Mouse (Mus musculus) adrenal gland, postnatal 4 days (tissue): ENCODE results near the gene Igf2bp2. TPM values are rescaled to one million over a fixed set of nuclear protein-coding genes. Genes with fewer than 3 reads are reported as not detected.

Experiments
- DNase-seq, 2 experiments: peaks; one replicate each; pipeline ENCODE4 v3.0.0; 2021 to 2022; ENCODE audit warnings: low spot score in 2 of 2, mixed read lengths in 2 of 2
- long read RNA-seq, 2 experiments: library from polyadenylated mRNA; stranded (forward); transcript quantifications; one replicate each; pipeline ENCODE4 v2.0.0; 2021
- total RNA-seq, 2 experiments: library from RNA; stranded (reverse); gene quantifications; 2 replicates each; pipeline ENCODE4 v1.2.3; 2021

Igf2bp2 gene
- 10 to 100 TPM; 43.7 to 50.6 TPM for total RNA-seq
- long read RNA-seq, experiment 1, transcript Igf2bp2-201 (16 exons, 3,899 nt): major isoform, 14 of 18 reads
- long read RNA-seq, experiment 1, partial matches to known transcripts: 1 of 18 reads
- long read RNA-seq, experiment 1, other reads (novel, unspliced or antisense): 3 of 18 reads
- long read RNA-seq, experiment 2, transcript Igf2bp2-201 (16 exons, 3,899 nt): major isoform, 22 of 32 reads
- long read RNA-seq, experiment 2, partial matches to known transcripts: 4 of 32 reads
- long read RNA-seq, experiment 2, other reads (novel, unspliced or antisense): 5 of 32 reads

DNA sequence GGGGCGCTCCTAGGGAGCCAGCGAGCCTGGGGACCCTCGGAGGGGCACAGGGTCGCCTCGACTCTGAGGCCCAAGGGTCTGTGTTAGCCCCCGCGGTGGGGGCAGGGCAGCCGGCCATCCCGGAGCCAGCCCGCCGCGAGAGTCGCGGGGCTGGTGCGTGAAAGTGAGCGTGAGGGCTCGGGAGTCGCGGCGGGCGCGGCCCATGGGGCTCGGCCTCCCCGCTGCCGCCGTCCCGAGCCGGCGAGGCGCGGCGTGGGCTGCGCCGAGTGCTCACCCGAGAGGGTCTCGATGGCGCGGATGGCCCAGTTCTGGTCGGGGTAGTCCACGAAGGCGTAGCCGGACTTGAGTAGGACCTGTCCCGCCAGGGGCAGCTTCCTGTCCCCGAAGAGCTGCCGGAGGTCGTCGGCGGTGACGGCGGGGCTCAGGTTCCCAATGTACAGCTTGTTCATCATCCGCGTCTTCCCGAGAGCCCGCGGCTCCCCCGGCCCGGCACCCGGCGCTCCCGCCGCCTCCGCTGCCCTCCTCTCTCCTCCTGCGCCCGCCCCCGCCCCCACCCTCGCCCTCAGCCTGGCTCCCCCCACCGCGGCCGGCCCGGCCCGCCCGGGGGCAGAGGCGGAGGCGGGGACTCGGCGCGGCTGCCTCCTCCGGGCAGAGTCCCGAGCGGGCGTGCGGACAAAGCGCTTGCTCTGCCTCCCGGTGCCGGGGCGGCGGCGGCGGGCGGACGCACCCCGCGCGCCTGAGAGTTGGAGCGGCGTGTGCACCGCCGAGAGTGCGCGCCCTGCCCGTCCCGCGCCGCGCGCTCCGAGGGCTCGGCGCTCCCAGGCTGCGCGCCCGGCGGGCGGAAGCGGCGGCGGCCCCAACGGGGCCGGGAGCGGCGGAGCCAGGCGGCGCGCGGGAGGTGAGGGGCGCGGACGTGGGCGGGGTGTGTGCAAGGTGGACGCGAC lies at the start of gene Igf2bp2:
TSS of gene Igf2bp2 (minus strand) at position 788 of the 944 bp plus-strand sequence.
- peak; percentile 48 to 50 for DNase-seq

DNA sequence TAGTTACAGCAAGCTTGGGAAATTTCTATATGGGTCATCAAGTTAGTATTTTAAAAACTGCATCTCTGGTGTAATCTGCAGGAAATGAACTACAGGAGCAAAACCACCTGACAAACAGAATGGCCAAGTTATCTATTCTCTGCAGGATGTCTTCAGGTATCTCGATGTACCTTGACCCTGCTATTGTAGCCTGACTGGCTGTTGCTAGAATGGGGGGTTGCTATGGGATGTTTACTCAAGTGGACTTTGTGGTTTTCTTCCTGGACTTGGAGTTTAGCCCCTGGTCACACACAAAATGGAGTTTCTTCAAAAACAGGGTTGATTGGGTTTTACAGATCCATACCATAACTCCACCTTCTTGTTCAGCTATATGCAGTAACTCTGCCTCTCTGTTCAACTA lies 40.4 kb upstream of the Igf2bp2 start:
- DNase-seq: no peak

DNA sequence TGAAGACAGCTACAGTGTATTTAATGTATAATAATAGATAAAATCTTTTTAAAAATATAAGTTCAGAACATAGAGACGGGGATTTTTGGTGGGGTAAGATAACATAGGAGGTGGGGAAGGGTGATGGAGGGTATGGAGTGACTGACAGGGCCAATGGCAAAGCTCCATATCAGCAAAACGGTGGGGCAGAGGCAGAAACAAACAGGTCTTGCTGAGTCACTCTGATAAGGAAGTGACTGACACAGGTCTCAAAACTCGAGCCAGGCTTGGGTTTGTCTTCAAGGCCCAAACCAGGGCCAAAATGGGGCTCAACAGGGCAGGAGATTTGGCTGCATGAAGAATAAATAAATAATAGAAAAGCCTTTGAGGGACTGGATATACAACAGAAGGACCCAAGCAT lies 38.8 kb upstream of the Igf2bp2 start:
- no peak for DNase-seq

DNA sequence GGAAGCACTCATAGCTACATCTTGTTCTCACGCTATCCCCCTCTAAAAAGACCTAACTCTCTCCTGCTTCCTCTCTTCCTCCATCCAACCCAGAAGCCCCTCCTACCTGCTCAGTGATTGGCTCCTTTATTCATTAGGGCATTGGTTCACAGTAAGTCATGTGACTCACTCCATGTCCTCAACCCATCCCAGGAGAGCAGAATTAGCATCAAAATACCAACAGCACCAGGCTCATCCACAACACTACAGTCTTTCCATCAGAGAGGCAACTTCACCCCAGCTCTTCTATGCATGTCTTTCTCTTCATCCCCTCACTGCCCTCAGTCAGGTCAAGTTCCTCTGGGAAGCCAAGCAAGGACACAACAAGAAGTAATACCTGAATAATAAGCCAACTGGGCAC lies 37.4 kb upstream of the Igf2bp2 start:
- no peak for DNase-seq

DNA sequence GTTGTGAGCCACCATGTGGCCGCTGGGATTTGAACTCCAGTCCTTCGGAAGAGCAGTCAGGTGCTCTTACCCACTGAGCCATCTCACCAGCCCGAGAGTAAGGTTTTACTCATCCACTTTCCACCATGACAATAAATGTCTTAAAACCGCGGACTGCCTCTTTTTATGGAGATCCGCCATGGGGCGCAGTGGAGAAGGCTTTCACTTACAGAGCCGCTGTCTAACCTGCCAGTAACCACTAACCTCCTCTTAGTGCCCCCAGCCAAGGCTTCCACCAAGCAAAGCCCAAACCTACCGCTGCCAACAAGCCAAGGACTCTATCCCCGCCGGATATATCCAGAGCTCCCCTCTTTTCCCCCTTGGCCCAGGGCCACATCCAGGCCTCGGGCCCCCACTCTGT lies 24.3 kb upstream of the Igf2bp2 start:
- DNase-seq: no peak

DNA sequence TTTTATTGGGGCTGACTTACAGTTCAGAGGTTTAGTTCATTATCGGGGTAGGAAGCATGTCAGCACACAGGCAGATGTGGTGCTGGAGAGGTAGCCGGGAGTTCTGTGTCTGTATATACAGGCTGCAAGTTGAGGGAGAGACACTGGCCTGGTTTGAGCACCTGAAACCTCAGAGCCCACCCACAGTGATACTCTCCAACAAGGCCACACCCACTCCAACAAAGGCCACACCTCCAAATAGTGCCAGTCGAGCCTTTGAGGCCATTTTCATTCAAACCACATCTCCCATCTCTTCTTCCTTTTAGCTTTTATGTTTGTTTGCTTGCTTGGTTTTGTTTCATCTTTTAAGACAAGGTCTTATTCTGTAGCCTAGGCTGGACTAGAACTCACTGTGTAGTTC lies 22.3 kb upstream of the Igf2bp2 start:
- DNase-seq: no peak

DNA sequence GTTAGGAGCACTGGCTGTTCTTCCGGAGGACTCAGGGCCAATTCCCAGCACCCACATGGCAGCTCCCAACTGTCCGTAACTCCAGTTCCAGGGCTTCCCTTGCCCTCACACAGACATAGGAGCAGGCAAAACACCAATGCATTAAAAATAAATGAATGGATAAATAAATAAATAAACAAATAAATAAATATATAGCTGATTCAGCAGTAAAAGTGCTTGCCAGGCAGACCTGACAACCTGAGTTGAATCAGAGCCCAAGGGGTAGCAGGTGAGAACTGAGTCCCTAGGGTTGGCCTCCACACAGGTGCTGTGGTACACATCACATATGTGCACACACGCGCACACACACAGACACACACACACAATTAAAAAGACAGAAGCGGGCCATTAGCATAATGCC lies 21.0 kb upstream of the Igf2bp2 start:
- no peak for DNase-seq

DNA sequence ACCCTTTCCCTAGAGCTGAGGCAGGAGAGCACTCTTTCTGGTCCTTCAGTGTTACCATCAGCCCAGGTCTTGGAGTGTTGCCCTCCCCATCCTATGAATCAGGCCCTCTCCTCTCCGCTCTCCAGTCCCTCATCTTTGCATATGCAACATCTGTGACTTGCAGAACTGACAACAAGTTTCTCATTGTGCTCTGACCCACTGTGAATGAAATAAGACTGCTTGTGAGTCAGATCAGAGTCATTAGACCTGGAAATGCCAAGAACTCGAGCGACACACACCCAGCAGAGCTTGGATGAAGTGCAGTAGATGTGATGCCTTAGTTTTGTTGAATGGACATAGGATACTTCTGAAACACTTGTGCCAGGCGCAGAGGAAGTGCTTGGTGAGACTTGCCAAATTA lies 19.2 kb upstream of the Igf2bp2 start:
- DNase-seq: no peak

DNA sequence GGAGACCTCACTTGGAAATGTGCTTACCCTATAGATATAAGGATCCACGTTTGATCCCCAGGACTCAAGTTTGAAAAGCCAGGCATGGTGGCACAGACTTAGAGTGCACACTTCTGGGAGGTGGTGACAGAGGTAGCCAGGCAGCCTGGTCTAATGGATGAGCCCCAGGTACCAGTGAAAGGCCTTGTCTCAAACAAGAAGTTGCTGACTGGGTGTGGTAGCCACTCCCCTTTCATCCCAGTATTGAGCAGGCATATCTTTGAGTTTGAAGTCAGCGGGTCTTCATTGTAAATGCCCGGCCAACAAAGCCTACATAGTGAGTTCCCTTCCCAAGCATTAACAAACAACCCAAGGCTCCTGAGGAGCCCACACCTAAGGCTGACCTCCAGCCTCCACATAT lies 15.7 kb upstream of the Igf2bp2 start:
- no peak for DNase-seq

DNA sequence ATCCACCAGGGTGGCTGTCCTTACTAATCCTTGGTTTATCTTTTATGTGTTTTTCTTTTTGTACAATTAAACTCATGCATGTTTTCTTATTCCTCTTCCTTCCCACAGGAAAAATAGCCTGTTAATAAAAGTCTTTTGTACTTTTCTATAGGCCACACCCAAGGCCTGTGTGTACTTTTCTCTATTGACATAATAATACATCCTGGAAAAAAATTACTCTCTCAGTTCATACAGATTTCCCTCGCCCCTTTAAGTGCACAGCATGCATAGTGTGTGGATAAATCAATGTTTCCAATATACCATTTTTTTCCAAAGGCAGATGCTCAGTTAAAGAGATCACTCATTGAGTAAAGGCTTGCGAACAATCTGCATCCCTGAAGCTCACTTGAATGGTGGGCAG lies 14.9 kb upstream of the Igf2bp2 start:
- DNase-seq: no peak

DNA sequence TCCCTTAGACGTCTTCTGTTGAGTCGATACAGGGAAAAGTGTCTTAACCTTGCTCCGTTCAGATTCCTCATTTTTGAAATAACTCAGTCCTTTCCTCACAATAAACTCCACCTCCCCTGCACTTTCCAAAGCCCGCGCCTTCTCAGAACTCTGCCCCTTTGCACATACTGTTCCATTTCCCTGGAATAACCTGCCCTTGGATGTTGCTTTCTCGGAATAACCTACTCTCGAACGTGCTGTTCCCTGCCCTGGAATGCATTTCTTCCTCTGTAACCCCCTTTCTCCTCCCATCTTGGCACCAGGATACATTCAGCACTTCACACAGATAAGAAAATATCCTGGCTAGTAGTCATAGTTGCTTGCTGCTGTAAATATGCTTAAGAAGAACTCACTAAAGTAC lies 5.6 kb upstream of the Igf2bp2 start:
- DNase-seq: no peak

DNA sequence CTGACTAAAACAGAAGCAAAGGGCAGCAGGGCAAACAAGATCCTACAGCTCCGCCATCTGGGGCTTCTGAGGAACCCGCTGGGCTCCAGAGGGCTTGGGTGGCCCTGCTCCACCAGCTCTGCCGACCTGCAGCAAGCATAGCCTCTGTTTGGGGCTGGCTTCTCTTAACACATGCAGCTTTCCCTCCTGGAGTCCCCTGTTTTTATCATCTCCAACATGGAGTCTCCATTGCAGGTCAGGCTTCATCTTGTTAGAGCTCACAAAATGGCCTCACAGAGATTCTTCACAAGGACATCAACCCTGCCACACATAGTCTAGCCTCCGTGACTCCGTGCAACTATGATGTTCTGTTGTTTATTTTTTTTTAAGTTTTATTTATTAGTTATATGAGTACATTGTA lies 2.5 kb upstream of the Igf2bp2 start:
- no peak for DNase-seq

DNA sequence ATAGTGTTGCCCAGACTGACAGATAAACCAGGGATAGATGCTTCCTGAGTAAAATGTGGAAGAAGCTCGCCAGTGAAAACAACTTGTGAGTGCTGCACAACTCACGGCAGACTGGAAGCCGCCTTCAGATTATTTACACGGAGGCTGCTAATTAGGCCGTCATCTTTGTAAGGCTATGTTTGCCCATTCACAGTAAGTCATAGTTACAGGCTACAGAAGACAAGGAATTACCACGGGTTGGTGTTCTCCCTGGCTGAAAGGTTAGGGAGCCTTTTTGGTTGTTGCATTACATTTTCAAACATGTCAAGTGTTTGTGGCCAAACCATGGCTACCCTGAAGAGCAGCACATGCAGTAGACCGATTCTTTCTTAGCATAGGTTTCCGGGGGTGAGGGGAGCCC lies 1.3 kb upstream of the Igf2bp2 start:
- no peak for DNase-seq

DNA sequence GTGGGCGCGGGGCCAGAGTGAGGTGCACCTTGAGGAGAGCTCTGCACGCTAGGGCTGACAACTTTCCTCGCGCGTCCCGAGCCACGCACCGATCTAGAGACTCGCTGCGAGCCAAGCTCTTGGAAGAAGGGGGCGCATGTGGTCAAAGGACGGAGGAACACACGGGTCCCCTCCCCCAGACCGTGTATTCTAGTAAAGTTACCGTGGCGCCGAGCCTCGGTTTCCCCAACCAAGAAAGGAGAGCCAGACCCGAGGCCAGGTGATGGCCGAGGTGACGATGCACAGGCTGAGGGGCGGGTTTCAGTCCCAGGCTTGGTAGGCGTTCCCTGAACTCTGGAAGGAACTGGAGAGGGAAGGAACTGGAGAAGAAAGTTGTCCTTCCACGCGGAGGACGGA lies 355 bp upstream of the Igf2bp2 start:
- DNase-seq: peak; percentile 5 to 14

DNA sequence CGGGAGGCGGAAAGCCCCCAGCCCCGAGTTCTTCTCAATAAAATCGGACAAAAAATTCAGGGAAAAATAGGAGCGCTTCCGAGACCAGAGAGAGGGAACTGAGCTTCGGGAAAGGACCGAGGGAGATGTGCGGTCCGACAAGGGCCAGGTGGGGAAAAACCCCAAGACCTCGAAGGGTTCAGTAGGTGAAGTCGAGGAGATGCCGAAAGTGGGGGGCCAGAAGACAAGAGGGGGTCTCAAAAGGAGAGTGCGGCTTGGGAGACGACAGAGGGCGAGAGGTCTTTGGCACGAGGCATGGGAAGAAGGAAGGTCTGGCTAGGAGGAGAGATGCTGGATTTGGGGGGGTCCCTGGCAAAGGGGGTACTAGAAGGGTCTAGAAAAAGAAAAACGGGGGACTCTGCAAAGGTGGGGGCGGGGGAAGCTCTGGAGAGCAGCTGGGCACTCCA lies 1.0 kb downstream of the Igf2bp2 start:
- DNase-seq: peak; percentile 5 to 7

DNA sequence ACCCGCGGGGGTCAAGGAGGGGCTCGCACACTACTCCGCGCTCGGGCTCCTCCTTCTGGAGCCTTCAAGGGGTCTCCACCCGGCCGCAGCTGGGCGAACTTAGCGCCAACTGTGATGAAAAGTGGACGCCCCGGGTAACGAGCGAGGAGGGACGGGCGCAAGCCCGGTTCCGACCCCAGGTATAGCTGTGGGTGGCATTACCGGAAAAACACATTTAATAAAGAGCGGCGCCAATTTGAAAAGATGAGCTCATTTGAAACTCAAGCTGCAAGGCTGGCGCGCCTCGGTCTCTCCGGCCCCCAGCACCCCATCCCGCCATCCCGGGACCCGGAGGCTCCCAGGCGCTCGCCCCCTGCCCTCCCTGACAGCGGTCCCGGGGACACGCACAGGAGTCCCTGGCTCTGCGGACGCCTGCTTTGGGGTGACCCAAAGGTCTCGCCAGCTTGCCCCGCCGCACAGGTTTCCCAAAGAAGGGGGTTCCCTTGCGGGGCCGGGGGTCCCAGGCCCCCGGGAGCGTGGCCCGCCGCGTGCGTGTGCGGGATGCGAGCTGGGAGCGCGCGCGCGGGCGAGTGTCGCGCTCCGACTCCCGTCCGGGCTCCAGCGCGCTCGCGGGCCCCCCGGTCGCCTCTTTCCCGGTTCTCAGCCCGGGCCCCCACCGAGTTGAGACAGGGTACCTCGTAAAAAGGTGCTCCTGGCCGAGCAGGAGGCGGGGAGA lies 1.6 kb downstream of the Igf2bp2 start:
- peak in 1 of 2 experiments; percentile 13 for DNase-seq

DNA sequence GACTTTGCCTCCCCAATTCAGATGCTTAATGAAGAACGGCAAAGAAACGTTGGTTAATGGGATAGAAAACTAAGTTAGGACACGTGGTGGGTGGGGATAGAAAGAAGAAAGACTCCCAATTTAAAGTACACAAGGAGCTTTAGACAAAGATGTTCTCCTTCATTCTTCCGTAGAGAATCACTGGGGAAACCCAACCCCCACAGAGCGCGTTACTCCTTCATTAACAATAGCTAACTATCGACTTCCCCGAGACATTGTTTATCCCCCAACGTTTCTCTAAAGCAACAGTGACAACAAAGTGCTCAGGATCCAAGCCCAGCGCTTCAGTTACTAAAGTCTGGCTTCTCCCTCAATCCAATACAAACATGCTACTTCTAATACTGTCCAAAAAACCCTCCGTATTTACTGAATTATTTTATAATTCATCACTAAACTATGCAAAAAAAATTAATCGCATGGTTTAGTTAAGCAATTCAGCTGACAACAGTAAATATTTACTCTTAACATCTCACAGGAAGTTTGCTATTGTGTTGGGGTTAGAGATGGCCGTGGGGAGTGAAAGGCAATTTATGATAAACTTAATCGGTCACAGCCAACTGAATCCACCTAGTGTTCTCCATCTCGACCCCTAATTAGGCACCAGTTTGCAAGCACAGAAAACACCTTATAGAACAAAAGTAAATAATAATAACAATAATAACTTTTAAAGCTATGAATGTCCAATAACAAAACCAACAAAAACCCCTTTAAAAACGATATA lies 2.5 kb downstream of the Igf2bp2 start:
- no peak for DNase-seq

DNA sequence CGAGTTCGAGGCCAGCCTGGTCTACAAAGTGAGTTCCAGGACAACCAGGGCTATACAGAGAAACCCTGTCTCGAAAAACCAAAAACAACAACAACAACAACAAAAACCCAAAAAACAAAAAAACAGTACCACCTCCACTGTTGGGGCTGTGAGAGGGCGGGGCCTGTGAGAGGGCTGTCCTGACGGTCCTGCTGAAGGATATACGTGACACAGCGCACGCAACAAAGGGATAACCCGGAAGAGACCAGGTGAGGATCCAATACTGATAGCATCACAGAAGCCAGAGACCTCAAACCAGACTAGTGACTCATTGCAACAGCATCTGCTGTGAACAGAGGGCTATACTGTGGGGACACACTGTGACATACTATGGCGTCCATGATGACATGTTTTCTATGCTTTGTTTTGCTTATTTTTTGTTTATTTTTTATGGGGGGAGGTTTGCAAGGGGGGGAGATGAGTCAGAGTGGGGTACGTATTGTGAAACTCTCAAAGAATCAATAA lies 10.1 kb downstream of the Igf2bp2 start:
- no peak for DNase-seq

DNA sequence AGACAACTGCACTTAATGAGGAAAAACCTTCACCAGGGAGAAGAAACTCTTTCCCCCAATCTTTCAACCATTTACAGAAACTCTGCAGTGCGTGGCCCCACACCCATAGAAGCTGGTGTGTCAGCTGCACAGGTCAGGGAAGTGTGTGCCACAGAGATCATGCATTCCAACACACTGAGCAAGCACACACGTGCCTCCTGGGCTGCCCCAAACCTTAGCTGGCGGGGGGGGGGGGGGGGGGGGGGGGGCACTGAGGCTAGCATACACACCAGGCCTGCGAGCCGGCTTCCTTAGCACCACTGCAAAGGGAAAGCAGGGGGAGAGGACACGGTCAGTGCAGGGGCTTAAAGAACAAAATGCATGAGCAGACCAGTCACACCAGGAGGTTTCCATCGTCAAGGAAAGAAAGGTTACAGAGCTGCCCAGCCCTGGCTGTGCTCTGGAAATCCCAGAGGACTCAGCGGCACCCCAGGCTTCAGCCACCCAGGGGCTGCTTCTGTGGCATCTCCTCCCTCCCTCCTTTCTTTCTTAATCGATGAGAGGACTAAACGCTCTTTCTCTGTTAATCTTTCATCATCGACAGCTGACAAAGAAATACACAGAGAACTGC lies 11.3 kb downstream of the Igf2bp2 start:
- DNase-seq: no peak

DNA sequence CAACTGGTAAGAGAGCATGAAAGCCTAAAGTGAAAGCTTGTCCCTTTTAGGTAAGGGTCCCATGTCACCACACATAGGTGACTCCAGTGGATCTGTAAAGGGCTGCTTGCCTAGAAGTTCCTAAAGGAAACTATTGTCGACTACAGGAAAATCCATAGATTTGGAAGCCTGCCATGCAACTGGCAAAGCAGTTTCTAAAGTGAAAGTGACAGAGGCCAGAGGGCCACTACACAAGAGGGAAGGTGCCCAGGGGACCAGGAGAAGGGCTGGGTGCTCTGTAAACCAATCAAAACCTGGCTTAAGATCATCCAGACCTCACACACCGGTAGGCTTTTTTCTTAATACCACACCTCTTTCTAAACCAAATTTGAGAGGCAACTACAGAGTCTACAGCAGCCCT lies 12.7 kb downstream of the Igf2bp2 start:
- no peak for DNase-seq
